Mouse (Mus musculus) layer of hippocampus, postnatal 14 days (tissue): Measurements from ENCODE around the gene Carm1. TPM values are rescaled to one million over a fixed set of nuclear protein-coding genes. Genes with fewer than 3 reads are reported as not detected.
A peak's percentile ranks its signal among the peaks of the same experiment; 100 is the strongest.
"Not testable (repeated sequence)": the region's sequence is repeated elsewhere in the genome, so short reads cannot be mapped to it uniquely, and the experiment has no call there.

ENCODE experiments used
- DNase-seq, 2 experiments: peaks; one replicate each; pipeline ENCODE4 v3.0.0; 2021 to 2022; ENCODE audit warnings: low spot score in 2 of 2, mixed read lengths in 1 of 2
- total RNA-seq, 2 experiments: library from RNA; stranded (reverse); gene quantifications; 2 replicates each; pipeline ENCODE4 v1.2.3; 2021

Gene Carm1
- total RNA-seq, 2 experiments from 2014 or later: 66.5 to 68.8 TPM

DNA sequence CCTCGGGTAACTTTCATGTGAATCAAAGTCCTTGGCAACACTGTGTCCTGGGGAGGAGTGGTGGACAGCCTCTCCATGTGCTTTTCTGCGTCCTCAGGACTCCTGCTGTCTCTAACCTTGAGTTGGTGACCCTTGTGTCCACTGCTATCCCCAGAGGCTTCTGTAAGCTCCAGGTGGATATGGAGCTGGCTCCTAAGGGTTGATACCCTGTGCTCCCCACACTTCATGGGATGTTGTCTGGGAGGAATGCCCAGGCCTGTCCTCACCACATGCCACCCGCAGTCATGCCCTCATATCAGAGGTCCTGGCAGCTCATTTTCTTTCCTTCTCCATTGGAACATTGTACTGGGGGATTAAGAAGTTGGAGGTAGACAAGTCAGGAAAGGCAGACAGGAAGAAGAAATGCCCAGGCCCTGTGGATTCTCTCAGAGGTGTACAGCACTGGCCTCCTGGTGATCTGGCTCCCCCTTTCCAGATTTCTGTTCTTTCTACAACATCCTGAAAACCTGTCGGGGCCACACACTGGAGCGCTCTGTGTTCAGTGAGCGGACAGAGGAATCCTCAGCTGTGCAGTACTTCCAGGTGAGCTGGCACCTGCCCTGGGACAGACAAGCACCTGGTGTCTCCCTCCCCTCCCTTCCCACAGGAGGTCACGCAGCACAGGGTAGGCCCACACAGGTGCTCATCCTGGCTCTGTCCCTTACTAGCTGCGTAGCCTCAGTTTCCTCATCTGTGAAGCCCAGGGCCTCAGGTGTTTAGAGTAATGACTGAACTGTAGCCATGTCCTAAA lies 27.5 kb downstream of the Carm1 start:
- no peak for DNase-seq

DNA sequence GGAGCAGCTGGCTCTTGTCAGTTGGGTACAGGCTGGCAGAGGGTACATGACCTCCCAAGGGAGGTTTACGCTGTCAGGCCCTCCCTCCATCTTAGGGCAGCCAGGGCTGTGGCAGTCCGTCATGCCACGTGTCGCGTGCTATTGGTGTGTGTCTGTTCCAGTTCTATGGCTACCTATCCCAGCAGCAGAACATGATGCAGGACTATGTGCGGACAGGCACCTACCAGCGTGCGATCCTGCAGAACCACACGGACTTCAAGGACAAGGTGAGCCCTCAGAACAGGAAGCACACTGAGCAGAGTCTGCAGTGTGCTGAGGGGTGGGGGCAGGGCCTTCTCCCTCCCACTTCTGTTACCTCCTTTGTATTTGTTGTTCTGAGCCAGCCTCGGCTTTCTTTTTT lies 28.6 kb downstream of the Carm1 start:
- DNase-seq: no peak

DNA sequence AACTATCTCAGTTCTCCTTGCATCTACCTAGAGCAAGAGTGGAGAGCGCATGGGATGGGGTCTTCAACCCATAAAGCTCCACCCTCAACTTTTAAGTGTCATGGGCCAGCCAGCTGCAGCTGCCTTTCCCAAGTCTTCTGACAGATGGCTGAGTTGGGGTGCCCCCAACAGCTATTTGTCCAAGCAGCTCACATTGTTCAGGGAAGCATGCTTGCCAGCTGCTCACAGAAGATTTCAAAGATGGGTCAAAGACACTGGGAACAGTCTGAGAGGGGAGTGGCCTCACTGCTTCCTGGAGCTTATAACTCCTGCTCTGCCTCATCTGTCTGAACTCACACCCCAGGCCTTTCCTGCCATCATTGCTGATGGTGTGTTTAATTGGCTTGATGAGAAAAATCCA lies 29.6 kb downstream of the Carm1 start:
- DNase-seq: no peak

DNA sequence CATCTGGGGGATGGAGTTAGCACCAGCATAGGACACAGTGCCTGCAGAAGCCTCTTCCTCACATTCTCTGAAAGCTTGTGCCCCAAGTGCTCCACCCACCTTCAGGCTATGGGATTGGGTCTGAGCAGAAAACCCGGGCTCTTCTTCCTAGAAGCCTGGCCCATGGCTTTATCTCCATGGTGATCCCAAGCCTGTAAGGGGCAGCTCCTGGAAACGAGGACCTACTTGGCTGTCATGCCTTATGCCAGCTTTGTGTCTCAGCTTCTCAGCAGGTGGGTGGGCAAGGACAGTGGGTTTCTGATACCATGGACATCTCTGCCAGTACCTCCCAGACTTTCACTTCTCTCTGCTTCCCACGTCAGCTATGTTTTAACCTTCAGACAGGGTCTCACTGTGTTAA lies 31.5 kb downstream of the Carm1 start:
- no peak for DNase-seq

DNA sequence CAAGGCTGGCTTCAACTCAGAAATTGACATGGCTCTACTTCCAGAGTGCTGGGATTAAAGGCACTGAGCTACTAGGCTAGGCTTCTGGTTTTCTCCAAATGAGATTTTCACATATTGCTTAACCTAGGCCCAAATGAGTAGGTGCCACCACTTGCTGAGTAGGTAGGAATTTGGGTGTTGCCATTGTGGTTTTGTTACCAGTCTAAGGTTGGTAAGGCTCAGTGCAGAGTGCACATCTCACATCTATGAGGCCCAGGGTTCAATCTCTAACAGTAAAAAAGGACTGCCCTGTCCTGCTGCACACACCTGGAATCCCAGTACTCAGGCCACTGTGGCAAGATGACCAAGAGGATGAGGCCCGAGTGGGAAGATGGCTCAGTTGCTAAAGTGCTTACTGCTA lies 38.7 kb downstream of the Carm1 start:
- no peak for DNase-seq

DNA sequence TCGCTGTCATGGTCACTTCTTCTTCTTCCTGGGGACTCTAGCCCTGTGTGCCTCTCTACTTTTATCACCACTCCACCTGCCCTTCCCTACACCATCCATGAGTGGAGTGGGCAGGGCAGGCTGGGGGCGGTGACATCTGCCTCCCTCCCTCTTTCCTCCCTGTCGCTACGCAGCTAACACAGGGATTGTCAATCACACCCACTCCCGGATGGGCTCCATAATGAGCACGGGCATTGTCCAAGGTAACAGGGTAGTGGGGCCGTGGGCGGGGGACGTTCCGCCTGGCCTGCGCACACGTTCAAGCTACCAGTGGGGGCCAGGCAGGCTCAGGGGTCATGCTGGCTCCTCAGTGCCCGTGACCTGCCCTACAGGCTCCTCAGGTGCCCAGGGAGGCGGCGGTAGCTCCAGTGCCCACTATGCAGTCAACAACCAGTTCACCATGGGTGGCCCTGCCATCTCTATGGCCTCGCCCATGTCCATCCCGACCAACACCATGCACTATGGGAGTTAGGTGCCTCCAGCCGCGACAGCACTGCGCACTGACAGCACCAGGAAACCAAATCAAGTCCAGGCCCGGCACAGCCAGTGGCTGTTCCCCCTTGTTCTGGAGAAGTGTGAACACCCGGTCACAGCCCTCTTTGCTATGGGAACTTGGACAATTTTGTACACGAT lies 41.1 kb downstream of the Carm1 start:
- no peak for DNase-seq

DNA sequence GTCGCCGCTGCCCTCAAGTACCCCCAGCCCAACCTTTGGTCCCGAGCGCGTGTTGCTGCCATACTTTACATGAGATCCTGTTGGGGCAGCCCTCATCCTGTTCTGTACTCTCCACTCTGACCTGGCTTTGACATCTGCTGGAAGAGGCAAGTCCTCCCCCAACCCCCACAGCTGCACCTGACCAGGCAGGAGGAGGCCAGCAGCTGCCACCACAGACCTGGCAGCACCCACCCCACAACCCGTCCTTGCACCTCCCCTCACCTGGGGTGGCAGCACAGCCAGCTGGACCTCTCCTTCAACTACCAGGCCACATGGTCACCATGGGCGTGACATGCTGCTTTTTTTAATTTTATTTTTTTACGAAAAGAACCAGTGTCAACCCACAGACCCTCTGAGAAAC lies 41.7 kb downstream of the Carm1 start:
- DNase-seq: no peak

DNA sequence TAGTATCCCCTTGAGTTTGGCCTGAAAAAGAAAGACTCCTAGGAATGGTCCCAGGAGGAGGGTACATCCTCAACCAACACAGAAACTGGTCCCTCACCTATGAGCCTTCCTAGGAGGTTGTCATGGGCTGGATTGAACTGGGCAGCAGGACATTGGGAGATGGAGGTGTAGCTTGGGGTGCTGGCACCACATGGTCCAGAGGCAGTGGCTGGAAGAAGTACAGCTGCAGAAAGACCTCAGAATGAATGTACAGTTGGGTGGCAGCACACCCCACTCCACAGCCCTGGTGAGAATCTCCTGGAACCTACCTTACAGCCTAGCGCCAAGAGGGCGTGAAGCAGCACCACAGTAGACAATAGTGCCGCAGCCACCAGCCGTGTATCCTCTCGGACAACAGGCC lies 42.8 kb downstream of the Carm1 start:
- DNase-seq: no peak

DNA sequence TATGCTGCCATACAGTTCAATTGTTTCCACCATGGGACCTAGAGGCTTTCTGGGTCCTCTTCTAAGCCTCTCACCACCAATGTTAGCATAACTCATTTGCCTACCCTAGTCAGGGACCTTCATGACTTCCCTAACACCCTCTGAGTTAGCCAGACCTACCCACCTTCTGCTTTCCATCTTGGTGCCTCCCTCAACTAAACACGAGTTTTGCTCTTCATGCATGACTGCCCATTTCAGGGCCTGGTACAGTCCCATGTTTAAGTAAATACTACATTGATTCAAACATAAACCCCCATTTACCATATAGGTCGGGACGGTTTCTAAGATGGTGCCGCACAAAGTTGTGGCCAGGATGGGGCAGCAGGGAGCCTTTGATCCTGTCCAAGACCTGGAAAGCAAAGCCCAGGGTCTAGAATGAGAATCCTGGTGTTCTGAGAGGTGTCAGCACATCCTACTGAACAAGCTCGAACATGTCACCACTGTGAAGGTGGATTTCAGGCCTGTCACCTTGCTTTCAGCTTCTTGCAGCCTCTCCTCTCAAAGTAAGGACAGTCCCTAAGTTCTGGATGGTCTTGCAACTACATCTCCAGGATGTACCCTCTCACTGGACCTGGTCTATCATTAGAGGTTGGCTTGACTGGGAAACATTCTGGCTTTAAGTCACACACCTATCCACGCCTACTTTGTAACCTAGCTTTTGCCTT lies 44.6 kb downstream of the Carm1 start:
- no peak for DNase-seq

DNA sequence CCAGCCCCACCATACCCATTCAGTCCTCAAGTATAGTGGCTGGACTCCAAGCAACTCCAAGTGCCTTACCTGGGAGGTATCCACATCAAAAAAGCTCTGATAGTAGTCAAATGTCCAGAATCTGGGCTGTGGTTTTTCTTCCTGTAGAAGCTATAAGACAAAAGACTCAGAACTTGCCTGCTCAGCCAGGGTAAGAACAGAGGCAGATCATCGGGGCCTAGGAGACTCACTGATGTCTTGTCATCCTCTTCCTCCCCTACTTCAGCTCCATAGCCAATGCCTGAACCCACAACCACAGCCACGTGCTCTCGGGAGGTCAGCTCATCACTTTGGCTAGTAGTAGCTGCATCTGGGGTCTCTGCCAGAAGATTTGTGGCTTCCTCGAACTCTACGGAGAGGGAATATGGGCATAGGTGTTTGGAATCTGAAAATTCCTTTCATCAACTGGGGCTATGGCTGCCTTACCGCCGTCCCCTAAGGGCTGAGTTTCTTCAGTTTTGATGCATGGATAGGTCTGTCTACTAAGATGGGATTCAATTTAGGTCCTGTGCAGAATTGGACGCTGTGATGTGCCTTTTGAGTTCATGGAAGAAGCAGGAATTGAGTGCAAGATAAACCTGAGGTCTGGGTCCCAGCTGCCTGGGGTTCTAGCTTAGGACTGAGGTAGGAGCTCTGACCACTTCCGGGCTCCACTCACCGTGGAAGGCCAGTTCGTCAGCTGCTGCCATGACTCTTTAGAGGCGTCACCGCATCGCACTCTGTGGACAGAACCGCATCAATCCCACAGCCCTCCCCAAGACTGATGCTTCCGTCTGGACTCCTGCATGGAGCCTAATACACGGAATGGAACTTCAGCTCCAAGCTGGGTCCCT lies 45.4 kb downstream of the Carm1 start:
- DNase-seq: no peak

DNA sequence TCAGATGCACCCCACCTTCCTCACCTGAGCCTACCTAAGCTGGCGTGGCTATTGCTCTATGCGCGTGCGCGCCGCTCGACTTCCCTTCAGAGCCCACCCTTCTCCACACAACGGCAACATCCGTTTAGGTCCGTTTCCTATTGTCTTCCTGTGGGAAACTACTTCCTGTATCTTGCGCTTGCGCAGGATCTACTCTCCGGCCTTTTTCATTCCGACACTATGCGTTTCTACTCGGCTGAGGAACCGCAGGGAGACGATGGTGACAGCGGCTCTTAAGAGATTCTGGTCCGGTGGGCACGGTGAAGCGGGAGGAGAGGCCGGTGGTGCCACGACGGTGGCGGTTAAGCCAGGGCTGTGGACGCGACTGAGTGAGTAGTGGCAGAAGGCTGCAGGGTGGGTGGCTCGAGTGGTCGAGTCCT lies 46.0 kb downstream of the Carm1 start, which contains the start of the genes Timm29 and Yipf2:
Gene Timm29, plus strand, starts transcription at position 20 of the 419 bp plus-strand sequence.
Gene Yipf2, minus strand, starts transcription at position 126 of the 419 bp plus-strand sequence.
- peak; percentile 95 to 97 for DNase-seq

DNA sequence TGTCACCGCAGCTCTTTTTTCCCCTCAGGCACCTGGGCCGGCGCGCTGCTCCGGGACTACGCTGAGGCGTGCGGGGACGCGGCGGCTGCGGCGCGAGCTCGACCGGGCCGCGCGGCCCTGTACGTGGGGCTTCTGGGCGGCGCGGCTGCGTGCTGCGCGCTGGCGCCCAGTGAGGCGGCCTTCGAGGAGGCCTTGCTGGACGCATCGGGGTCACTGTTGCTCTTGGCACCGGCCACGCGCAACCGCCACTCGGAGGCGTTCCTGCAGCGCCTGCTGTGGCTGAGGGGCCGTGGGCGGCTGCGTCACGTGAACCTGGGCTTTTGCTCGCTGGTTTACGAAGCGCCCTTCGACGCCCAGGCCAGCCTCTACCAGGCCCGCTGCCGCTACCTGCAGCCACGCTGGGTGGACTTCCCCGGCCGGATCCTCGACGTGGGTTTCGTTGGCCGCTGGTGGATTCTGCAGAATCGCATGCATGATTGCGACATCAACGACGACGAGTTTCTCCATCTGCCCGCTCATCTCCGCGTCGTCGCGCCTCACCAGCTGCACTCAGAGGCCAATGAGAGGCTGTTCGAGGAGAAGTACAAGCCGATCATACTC lies 46.5 kb downstream of the Carm1 start:
- peak; percentile 54 to 57 for DNase-seq

DNA sequence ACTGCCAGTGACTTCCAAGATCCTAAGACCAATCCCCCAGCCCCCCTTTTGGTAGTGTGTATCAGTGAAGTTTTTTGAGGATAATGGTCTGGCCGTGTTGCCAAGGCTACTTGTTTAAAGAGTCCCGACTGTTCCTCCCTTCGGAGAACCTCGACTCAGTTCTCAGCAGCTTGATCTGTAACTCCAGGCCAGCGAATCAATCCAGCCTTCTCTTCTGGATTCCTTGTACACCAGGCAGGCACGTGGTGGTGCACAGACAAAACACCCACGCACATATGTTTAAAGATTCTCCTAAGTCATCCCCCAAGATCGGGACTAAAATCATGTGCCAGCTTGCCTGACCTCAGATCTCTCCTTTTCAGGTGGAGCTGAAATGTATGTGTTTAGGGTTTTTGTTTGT lies 47.7 kb downstream of the Carm1 start:
- DNase-seq: not testable (repeated sequence)

DNA sequence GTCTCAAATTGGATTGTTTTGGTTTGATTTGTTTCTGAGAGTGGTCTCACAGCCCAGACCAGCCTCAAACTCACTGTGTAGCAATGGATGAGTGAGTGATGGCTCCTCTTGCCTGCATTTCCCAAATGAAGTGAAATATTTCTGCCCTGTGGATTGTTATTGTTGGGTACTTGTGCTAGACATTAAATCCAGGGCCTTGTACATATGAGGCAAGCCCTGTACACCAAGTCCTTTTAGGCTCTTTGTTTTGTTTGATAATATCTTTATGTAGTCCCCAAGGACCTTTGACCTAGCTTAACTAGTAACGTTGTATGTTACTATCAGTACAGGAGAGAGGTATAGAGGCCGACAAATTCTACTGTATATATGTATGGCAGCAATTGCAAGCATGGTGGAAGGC lies 48.1 kb downstream of the Carm1 start:
- DNase-seq: no peak

DNA sequence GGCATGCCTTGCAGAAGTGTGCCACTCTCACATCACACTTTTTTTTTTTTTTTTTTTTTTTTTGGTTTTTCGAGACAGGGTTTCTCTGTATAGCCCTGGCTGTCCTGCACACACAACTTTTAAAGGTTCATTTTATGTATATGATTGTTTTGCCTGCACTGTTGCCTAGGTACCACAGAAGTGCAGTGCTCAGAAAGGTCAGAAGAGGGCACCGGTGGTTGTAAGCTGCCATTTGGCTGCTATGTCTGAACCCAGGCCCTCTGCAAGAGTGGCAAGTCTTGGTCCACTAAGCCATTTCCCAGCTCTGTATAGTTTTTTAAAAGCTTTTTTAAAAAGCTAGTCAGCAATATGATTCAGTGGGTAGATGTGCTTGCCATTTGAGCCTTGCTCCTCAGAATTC lies 51.5 kb downstream of the Carm1 start:
- no peak for DNase-seq

DNA sequence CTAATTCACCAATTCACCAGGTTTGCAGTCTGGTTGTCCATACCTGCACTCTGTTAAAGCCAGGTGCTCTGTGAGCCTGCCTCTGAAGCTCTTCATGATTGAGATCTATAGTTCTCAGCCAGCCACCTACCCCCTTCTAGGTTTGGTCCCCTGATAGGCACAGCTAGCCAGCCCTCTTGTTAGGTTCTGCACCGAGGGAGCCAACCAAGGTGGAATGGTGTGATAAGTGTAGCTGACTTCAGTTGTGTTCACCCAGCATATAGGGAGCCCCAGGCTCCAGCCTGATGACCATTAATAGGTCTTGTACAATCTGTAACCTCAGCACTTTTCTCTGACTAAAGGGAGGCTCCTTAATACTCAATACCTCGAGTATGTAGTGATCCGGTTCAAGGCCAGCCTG lies 53.5 kb downstream of the Carm1 start:
- DNase-seq: no peak

DNA sequence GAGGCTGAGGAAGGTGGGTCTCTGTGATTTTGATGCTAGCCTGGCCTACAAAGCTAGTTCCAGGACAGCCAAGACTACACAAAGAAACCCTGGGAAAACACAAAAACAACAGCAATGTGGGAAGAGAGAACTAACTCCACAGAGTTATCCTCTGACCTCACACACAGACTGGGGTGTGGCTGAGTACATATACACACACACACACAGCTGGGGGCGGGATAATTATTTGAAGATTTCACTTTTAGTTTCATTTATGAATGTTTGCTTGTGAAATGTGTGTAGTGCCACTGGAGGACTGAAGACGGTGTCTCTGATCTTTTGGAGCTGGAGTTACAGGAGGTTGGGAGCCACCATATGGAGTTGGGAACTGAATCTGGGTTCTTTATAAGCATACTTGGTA lies 54.4 kb downstream of the Carm1 start:
- DNase-seq: no peak

DNA sequence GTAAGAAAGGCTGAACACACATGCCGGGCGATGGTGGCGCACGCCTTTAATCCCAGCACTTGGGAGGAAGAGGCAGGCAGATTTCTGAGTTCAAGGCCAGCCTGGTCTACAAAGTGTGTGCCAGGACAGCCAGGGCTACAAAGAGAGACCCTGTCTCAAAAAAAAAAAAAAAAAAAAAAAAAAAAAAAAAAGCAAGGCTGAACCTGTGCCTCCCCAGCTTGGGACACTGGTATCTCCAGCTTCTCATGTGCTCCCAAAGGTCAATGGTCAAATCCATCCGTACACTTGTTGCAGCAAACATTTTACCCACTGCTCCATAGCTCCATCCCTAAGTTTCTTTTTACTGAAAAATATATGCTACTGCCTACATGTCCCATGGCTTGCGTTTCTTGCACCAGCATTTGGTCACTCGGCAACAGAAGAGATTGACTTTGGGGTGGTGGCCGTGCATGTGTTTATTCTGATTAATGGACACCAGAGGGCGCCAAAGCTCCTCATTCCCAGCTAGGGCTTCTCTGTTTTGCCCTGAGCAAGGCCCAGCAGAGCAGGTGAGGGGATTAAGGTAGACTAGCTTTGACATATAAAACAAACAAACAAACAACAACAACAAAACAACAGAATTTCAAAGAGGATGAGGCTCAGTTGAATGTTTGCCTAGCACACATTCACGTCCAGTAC lies 55.2 kb downstream of the Carm1 start:
- DNase-seq: peak; percentile 55 to 78

DNA sequence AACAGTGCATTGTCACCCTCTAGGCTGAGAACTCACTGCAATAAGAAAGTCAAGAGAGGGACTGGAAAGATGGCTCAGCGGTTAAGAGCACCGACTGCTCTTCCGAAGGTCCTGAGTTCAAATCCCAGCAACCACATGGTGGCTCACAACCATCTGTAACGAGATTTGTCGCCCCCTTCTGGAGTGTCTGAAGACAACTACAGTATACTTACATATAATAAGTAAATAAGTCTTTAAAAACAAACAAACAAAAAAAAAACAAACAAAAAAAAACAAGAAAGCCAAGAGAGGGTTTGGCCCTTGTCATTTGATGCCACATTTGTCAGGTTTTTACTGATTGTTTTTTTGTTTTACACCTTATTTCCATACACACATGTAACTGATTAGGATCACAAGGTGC lies 57.4 kb downstream of the Carm1 start:
- no peak for DNase-seq

DNA sequence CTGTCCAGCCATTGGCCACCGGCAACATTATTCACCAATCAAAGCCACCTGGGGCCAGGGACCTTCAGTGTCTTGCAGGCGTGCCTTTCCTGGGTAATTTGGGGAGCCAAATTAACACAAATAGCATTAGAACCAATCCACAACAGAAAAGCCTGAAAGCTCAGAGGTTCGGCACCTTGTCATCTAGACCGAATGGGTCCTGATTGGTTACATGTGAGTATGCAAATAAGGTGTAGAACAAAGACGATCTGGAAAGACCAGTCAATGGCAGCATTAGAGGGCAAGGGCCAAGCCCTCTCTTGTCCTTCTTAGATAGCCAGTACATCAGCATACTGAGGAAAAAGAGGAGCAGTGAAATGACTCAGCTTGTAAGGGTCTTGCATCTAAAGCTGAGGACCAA lies 59.2 kb downstream of the Carm1 start:
- no peak for DNase-seq
